Mouse (Mus musculus) urinary bladder, postnatal 36 days (tissue): ENCODE results near the gene Stn1.
"Not testable (repeated sequence)": the region's sequence is repeated elsewhere in the genome, so short reads cannot be mapped to it uniquely, and the experiment has no call there.

ENCODE experiments used
- DNase-seq, 2 experiments: peaks; one replicate each; pipeline ENCODE4 v3.0.0; 2022; ENCODE audit warnings: low spot score in 2 of 2, mixed read lengths in 1 of 2

The Stn1 gene

GRCm38 (mm10) chr19:47537300-47537792 lies at the start of gene Stn1:
Stn1 (minus strand) TSS chr19:47537507.
- DNase-seq, result no peak

GRCm38 (mm10) chr19:47587009-47587408 lies 49.7 kb upstream of the Stn1 start:
- DNase-seq, result no peak

- DNase-seq, result no peak
Measured at GRCm38 (mm10) chr19:47585772-47586171, 48.5 kb upstream of the Stn1 start.

GRCm38 (mm10) chr19:47579788-47580631 lies 42.7 kb upstream of the Stn1 start:
- DNase-seq, result peak; percentile 14

- DNase-seq, result peak; percentile 77 to 80
Measured at GRCm38 (mm10) chr19:47579225-47579787, 42.0 kb upstream of the Stn1 start, which contains the start of gene Slk. Slk (plus strand) TSS chr19:47579678.

GRCm38 (mm10) chr19:47578581-47579224 lies 41.4 kb upstream of the Stn1 start:
- DNase-seq, result peak in 1 of 2 experiments; percentile 16

- no peak for DNase-seq
Measured at GRCm38 (mm10) chr19:47573718-47574117, 36.4 kb upstream of the Stn1 start.

- not testable (repeated sequence) for DNase-seq
Measured at GRCm38 (mm10) chr19:47571981-47572380, 34.7 kb upstream of the Stn1 start.

GRCm38 (mm10) chr19:47570042-47570441 lies 32.7 kb upstream of the Stn1 start:
- DNase-seq, result no peak

GRCm38 (mm10) chr19:47565994-47566393 lies 28.7 kb upstream of the Stn1 start:
- no peak for DNase-seq

- no peak for DNase-seq
Measured at GRCm38 (mm10) chr19:47565031-47565654, 27.8 kb upstream of the Stn1 start.

GRCm38 (mm10) chr19:47563715-47564114 lies 26.4 kb upstream of the Stn1 start:
- no peak for DNase-seq

GRCm38 (mm10) chr19:47561996-47562441 lies 24.7 kb upstream of the Stn1 start:
- DNase-seq, result no peak

GRCm38 (mm10) chr19:47560544-47561161 lies 23.3 kb upstream of the Stn1 start:
- DNase-seq, result no peak

GRCm38 (mm10) chr19:47559751-47560512 lies 22.6 kb upstream of the Stn1 start:
- DNase-seq, result no peak

- DNase-seq, result no peak
Measured at GRCm38 (mm10) chr19:47559145-47559544, 21.8 kb upstream of the Stn1 start.

- no peak for DNase-seq
Measured at GRCm38 (mm10) chr19:47549584-47549983, 12.3 kb upstream of the Stn1 start.

GRCm38 (mm10) chr19:47549174-47549573 lies 11.9 kb upstream of the Stn1 start:
- DNase-seq, result no peak

- no peak for DNase-seq
Measured at GRCm38 (mm10) chr19:47548432-47549076, 11.2 kb upstream of the Stn1 start.

- DNase-seq, result no peak
Measured at GRCm38 (mm10) chr19:47545528-47545927, 8.2 kb upstream of the Stn1 start.
